Mouse (Mus musculus) midbrain, embryonic 12.5 days (tissue): ENCODE measurements around the gene Olfr1406. TPM values are rescaled to one million over a fixed set of nuclear protein-coding genes. Genes with fewer than 3 reads are reported as not detected.
"Not testable (repeated sequence)": the region's sequence is repeated elsewhere in the genome, so short reads cannot be mapped to it uniquely, and the experiment has no call there.

Experiments used
- ATAC-seq: fragments of 200-750 bp; cut with Nextera tagmentation; 2 replicates; pipeline ENCODE4 v1.8.0; 2017; ENCODE audit warnings: low read depth, moderate TSS enrichment, moderate library complexity; ENCODE audit not compliant: low FRiP score
- H3K27ac ChIP-seq: fragments of 300-500 bp; sonication (generic); replicated peaks from 2 replicates; pipeline ENCODE4 v1.5.1; 2016; ENCODE audit warnings: mild to moderate bottlenecking
- H3K27me3 ChIP-seq: fragments of 300-500 bp; sonication (generic); 2 replicates; pipeline ENCODE4 v1.6.1; 2016; ENCODE audit warnings: mild to moderate bottlenecking
- H3K36me3 ChIP-seq: fragments of 300-500 bp; sonication (generic); 2 replicates; pipeline ENCODE4 v1.6.1; 2016
- H3K4me1 ChIP-seq: fragments of 300-500 bp; sonication (generic); 2 replicates; pipeline ENCODE4 v1.6.1; 2016
- H3K4me2 ChIP-seq: fragments of 300-500 bp; sonication (generic); replicated peaks from 2 replicates; pipeline ENCODE4 v1.6.1; 2016; ENCODE audit warnings: mild to moderate bottlenecking, moderate library complexity
- H3K4me3 ChIP-seq: fragments of 300-500 bp; sonication (generic); 2 replicates; pipeline ENCODE4 v1.5.1; 2016; ENCODE audit warnings: mild to moderate bottlenecking
- H3K9ac ChIP-seq: fragments of 300-500 bp; sonication (generic); replicated peaks from 2 replicates; pipeline ENCODE4 v1.6.1; 2016; ENCODE audit warnings: mild to moderate bottlenecking, moderate library complexity
- H3K9me3 ChIP-seq: fragments of 300-500 bp; sonication (generic); 2 replicates; pipeline ENCODE4 v1.6.1; 2016; ENCODE audit warnings: mild to moderate bottlenecking
- WGBS: fragments of 180-500 bp; shearing (Covaris S2); methylation state at CpG from one replicate; pipeline ENCODE4 v1.1.7; 2016; 5-methylcytosine and 5-hydroxymethylcytosine counted together
- polyA plus RNA-seq: library from polyadenylated mRNA; unstranded; fragments of >200 nt; fragmentation: Nextera tagmentation; extraction: Ambion mirVana; gene quantifications from 2 replicates; pipeline ENCODE4 v1.2.1, GENCODE M21; 2016

Gene Olfr1406
- polyA plus RNA-seq: not detected in 2 replicates

DNA sequence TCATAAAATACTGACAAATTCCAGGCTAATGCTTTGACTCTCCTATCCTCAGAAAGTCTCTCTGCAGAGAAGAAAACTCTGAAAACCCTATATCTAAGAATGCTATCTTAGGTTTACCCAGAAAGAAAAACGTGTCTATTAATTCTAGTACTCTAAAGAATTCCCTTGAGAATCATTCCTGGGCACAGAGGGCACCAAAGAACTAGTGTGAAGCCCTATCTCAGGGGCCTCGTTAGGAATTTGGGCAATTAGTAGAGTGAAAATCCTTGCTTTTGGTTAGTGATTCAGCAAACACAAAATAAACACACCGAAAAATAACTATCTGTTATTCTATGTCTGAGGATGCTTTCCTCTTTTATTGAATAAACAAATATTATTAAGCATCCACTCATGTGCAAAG, at the start of gene Olfr1406:
TSS of gene Olfr1406 (minus strand) at position 101 of the 400 bp plus-strand sequence.
- Histone ChIP-seq H3K4me3 (no peak within 1 kb of the TSS), H3K4me2 (no peak within 1 kb of the TSS), H3K9me3 (no peaks in the 10 kb centered on the region), H3K27ac (no peak within 1 kb of the TSS), H3K27me3 (no peaks in the 10 kb centered on the region), H3K4me1 (no peaks in the 10 kb centered on the region), H3K36me3 (no peaks in the 10 kb centered on the region), H3K9ac (no peak within 1 kb of the TSS)
- no peak for ATAC-seq
- WGBS: 67% methylated on average over 3 of the region's 3 CpGs

GRCm38 (mm10) chr1:173237004-173237403, 46.6 kb upstream of the Olfr1406 start:
- 87% methylated on average over 1 of the region's 1 CpGs for WGBS

GRCm38 (mm10) chr1:173227081-173227480, 36.6 kb upstream of the Olfr1406 start, which contains the start of gene Fcer1a:
Gene Fcer1a, minus strand, starts transcription at chr1:173227214.
- no peak within 1 kb of the TSS for H3K4me3 ChIP-seq
- no peaks in the 10 kb centered on the region for H3K9me3 ChIP-seq
- H3K9ac ChIP-seq: no peak within 1 kb of the TSS
- ATAC-seq: no peak
- no peak within 1 kb of the TSS for H3K27ac ChIP-seq
- H3K36me3 ChIP-seq: no peaks in the 10 kb centered on the region
- 87% methylated on average over 2 of the region's 2 CpGs for WGBS
- H3K4me1 ChIP-seq: no peaks in the 10 kb centered on the region
- H3K27me3 ChIP-seq: no peaks in the 10 kb centered on the region
- H3K4me2 ChIP-seq: no peak within 1 kb of the TSS

More at GRCm38 (mm10) chr1:173237004-173237403, 46.6 kb upstream of the Olfr1406 start:
- H3K9me3 ChIP-seq, H3K36me3 ChIP-seq, H3K27ac ChIP-seq, H3K4me3 ChIP-seq, H3K4me2 ChIP-seq, ATAC-seq, H3K9ac ChIP-seq, H3K27me3 ChIP-seq, H3K4me1 ChIP-seq: not testable (repeated sequence)

GRCm38 (mm10) chr1:173216481-173216880, 26.0 kb upstream of the Olfr1406 start:
- no peak overlapping the region for H3K4me2 ChIP-seq
- no peak overlapping the region for H3K9ac ChIP-seq
- H3K9me3 ChIP-seq: no peaks in the 10 kb centered on the region
- H3K4me3 ChIP-seq: no peak overlapping the region
- H3K27me3 ChIP-seq: no peaks in the 10 kb centered on the region
- ATAC-seq: no peak
- H3K27ac ChIP-seq: no peak overlapping the region
- H3K4me1 ChIP-seq: no peaks in the 10 kb centered on the region
- no peaks in the 10 kb centered on the region for H3K36me3 ChIP-seq
- WGBS: 91% methylated on average over 3 of the region's 3 CpGs

DNA sequence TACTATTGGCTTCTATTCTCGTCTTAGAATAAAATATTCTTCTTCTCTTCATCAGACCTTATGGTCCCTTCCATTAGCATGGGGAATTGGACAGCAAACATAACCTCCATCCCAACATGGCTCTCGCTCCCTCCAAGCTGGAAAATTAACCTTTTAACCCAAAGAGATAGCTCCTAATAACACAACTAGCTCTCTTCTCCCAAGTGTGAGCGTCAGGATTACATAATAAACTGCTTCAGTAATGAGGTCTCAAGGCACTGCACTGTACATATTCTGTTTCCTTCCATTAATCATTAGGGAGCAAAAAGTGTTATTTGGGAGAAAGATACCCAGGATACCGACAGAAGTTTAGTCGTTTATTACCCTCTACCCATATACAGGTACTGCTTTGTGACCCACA, 21.7 kb upstream of the Olfr1406 start, which contains the start of gene Olfr1404:
TSS of gene Olfr1404 (plus strand) at position 301 of the 400 bp plus-strand sequence.
- Histone ChIP-seq H3K36me3 (no peaks in the 10 kb centered on the region), H3K27ac (no peak within 1 kb of the TSS), H3K9me3 (no peaks in the 10 kb centered on the region), H3K4me2 (no peak within 1 kb of the TSS), H3K4me3 (no peak within 1 kb of the TSS), H3K9ac (no peak within 1 kb of the TSS), H3K27me3 (no peaks in the 10 kb centered on the region), H3K4me1 (no peaks in the 10 kb centered on the region)
- WGBS: 86% methylated on average over 5 of the region's 5 CpGs
- ATAC-seq: no peak

GRCm38 (mm10) chr1:173197508-173197907, 7.1 kb upstream of the Olfr1406 start, which contains the start of gene Olfr218:
Gene Olfr218, plus strand, starts transcription at chr1:173197808.
- ATAC-seq: no peak
- Histone ChIP-seq H3K4me2 (no peak within 1 kb of the TSS), H3K9me3 (no peaks in the 10 kb centered on the region), H3K27me3 (no peaks in the 10 kb centered on the region), H3K9ac (no peak within 1 kb of the TSS), H3K4me3 (no peak within 1 kb of the TSS), H3K4me1 (no peaks in the 10 kb centered on the region), H3K36me3 (no peaks in the 10 kb centered on the region), H3K27ac (no peak within 1 kb of the TSS)
- 75% methylated on average over 5 of the region's 5 CpGs for WGBS

- Histone ChIP-seq H3K27me3 (no peaks in the 10 kb centered on the region), H3K9me3 (no peaks in the 10 kb centered on the region), H3K4me1 (no peaks in the 10 kb centered on the region), H3K36me3 (no peaks in the 10 kb centered on the region), H3K9ac (no peak overlapping the region), H3K4me2 (no peak overlapping the region), H3K4me3 (no peak overlapping the region), H3K27ac (no peak overlapping the region)
- 84% methylated on average over 2 of the region's 2 CpGs for WGBS
- no peak for ATAC-seq
Observed at GRCm38 (mm10) chr1:173196359-173196758, 5.9 kb upstream of the Olfr1406 start.

GRCm38 (mm10) chr1:173192059-173192458, 1.6 kb upstream of the Olfr1406 start:
- Histone ChIP-seq H3K4me3 (no peak overlapping the region), H3K27ac (no peak overlapping the region), H3K9ac (no peak overlapping the region), H3K36me3 (no peaks in the 10 kb centered on the region), H3K4me1 (no peaks in the 10 kb centered on the region), H3K9me3 (no peaks in the 10 kb centered on the region), H3K4me2 (no peak overlapping the region), H3K27me3 (no peaks in the 10 kb centered on the region)
- WGBS: 85% methylated on average over 3 of the region's 3 CpGs
- no peak for ATAC-seq

DNA sequence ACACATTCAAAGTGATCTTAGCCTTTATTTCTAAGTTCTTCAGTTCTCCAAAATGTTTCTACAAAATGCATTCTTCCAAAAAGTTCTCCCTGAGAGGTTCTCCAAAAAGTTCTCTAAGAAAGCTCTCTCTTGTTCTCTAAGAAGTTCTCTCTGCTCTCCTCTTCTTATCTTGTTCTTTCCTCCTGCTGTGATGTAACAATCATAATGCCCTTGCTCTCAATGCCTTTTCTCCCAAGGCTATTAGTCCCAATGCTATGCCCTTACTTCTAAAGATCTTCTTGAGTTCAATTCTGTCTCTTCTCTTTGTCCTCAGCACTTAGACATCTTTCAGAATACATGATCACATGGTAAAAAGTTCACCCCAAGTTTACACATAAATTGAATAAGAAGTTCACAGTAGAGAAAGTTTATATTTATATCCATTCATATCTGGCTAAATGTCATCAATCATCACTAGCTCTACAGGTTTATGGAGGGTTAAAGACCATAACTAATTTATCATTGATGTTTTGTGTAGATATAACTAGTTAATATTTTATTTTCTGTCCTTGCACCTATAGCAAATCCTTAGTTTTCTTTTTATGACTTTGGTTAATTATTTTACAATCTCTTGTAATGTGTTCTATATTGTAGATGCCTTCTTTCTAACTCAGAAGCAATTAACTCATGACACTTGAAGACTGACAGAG, 16.1 kb downstream of the Olfr1406 start:
- no peak overlapping the region for H3K4me3 ChIP-seq
- H3K9me3 ChIP-seq: no peaks in the 10 kb centered on the region
- no peak overlapping the region for H3K27ac ChIP-seq
- no peak for ATAC-seq
- no peaks in the 10 kb centered on the region for H3K27me3 ChIP-seq
- no peaks in the 10 kb centered on the region for H3K36me3 ChIP-seq
- no peak overlapping the region for H3K4me2 ChIP-seq
- H3K9ac ChIP-seq: no peak overlapping the region
- H3K4me1 ChIP-seq: no peaks in the 10 kb centered on the region

DNA sequence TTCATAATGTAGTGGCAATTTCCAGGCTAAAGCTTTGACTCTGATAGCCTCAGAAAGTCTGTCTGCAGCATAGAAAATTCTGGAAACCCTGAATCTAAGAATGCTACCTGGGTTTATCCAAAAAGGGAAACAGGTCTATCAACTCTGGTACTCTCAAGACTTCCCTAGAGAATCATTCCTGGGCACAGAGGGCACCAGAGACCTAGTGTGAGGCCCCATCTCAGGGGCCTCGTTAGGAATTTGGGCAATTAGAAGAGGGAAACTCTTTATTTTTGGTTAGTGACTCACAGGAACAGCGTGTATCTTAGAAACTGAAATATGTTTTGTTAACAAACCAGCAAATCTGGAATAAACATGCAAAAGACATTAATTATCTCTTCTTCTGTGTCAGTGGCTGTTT, 53.2 kb downstream of the Olfr1406 start, which contains the start of gene Olfr1408:
TSS of gene Olfr1408 (minus strand) at position 101 of the 400 bp plus-strand sequence.
- H3K36me3 ChIP-seq: no peaks in the 10 kb centered on the region
- no peaks in the 10 kb centered on the region for H3K27me3 ChIP-seq
- no peak within 1 kb of the TSS for H3K4me3 ChIP-seq
- H3K27ac ChIP-seq: no peak within 1 kb of the TSS
- no peaks in the 10 kb centered on the region for H3K4me1 ChIP-seq
- no peak within 1 kb of the TSS for H3K4me2 ChIP-seq
- H3K9me3 ChIP-seq: no peaks in the 10 kb centered on the region
- ATAC-seq: no peak
- H3K9ac ChIP-seq: no peak within 1 kb of the TSS
- 70% methylated on average over 2 of the region's 2 CpGs for WGBS
